Mouse (Mus musculus) stomach, postnatal 0 days (tissue): ENCODE data around the gene Tenm2. TPM values are rescaled to one million over a fixed set of nuclear protein-coding genes. Genes with fewer than 3 reads are reported as not detected.

ENCODE experiments used
- ATAC-seq: fragments of 200-750 bp; cut with Nextera tagmentation; 2 replicates; pipeline ENCODE4 v1.8.0; 2017; ENCODE audit not compliant: low FRiP score, low TSS enrichment
- DNase-seq: peaks from one replicate; pipeline ENCODE4 v3.0.0-alpha.2; 2016; ENCODE audit warnings: low spot score
- H3K27ac ChIP-seq: fragments of 300-500 bp; sonication (generic); replicated peaks from 2 replicates; pipeline ENCODE4 v1.5.1; 2014; ENCODE audit warnings: mild to moderate bottlenecking, control low read depth
- H3K27me3 ChIP-seq: fragments of 300-500 bp; sonication (generic); 2 replicates; pipeline ENCODE4 v1.6.1; 2014; ENCODE audit warnings: low read length; ENCODE audit not compliant: control insufficient read depth, insufficient read depth
- H3K36me3 ChIP-seq: fragments of 300-500 bp; sonication (generic); 2 replicates; pipeline ENCODE4 v1.6.1; 2014; ENCODE audit warnings: low read length, mixed read lengths; ENCODE audit not compliant: control insufficient read depth, insufficient read depth
- H3K4me1 ChIP-seq: fragments of 300-500 bp; sonication (generic); replicated peaks from 2 replicates; pipeline ENCODE4 v1.6.1; 2014; ENCODE audit warnings: antibody characterized with exemption; ENCODE audit not compliant: control insufficient read depth, insufficient read depth
- H3K4me2 ChIP-seq: fragments of 300-500 bp; sonication (generic); replicated peaks from 2 replicates; pipeline ENCODE4 v1.6.1; 2014; ENCODE audit warnings: low read depth, mild to moderate bottlenecking, control low read depth, moderate library complexity
- H3K4me3 ChIP-seq: fragments of 300-500 bp; sonication (generic); 2 replicates; pipeline ENCODE4 v1.5.1; 2014; ENCODE audit warnings: low read depth, low read length, control low read depth
- H3K9ac ChIP-seq: fragments of 300-500 bp; sonication (generic); 2 replicates; pipeline ENCODE4 v1.6.1; 2014; ENCODE audit warnings: mild to moderate bottlenecking, low read length, control low read depth, mixed read lengths
- H3K9me3 ChIP-seq: fragments of 300-500 bp; sonication (generic); 2 replicates; pipeline ENCODE4 v1.6.1; 2016; ENCODE audit warnings: low read length; ENCODE audit not compliant: control insufficient read depth
- CTCF ChIP-seq: IDR thresholded peaks from 2 replicates; pipeline ENCODE4 v1.5.1; 2016; ENCODE audit warnings: antibody characterized with exemption, low read depth, mild to moderate bottlenecking, moderate library complexity
- EP300 ChIP-seq: optimal IDR thresholded peaks from 2 replicates; pipeline ENCODE3; 2016; ENCODE audit warnings: antibody characterized with exemption
- WGBS: fragments of 180-500 bp; shearing (Covaris S2); extraction: QIAGEN DNeasy Blood & Tissue Kit; methylation state at CpG from one replicate; pipeline ENCODE4 v1.1.7; 2014; 5-methylcytosine and 5-hydroxymethylcytosine counted together
- polyA plus RNA-seq: library from polyadenylated mRNA; unstranded; fragments of >200 nt; fragmentation: Nextera tagmentation; extraction: Ambion mirVana; gene quantifications from 2 replicates; pipeline ENCODE4 v1.2.1, GENCODE M21; 2015

The Tenm2 gene
- polyA plus RNA-seq, 1 experiment from 2014 or later: 3.6 TPM

GRCm38 (mm10) chr11:36120591-36121409 is 1115.0 kb downstream of the Tenm2 start:
- WGBS: 68% methylated on average over 7 of the region's 7 CpGs
- no peaks in the 10 kb centered on the region for H3K36me3 ChIP-seq
- no peak for DNase-seq
- H3K27me3 ChIP-seq: no peaks in the 10 kb centered on the region
- H3K4me3 ChIP-seq: no peak overlapping the region
- H3K9me3 ChIP-seq: no peaks in the 10 kb centered on the region
- no peaks in the 10 kb centered on the region for H3K4me1 ChIP-seq
- TF ChIP-seq CTCF (no peak), EP300 (no peak)
- no peak overlapping the region for H3K4me2 ChIP-seq
- no peak overlapping the region for H3K27ac ChIP-seq
- no peak overlapping the region for H3K9ac ChIP-seq
- no peak for ATAC-seq

- no peak overlapping the region for H3K4me3 ChIP-seq
- H3K36me3 ChIP-seq: no peaks in the 10 kb centered on the region
- no peak for ATAC-seq
- DNase-seq: no peak
- no peak overlapping the region for H3K9ac ChIP-seq
- H3K27me3 ChIP-seq: no peaks in the 10 kb centered on the region
- 78% methylated on average over 12 of the region's 12 CpGs for WGBS
- H3K9me3 ChIP-seq: no peaks in the 10 kb centered on the region
- no peaks in the 10 kb centered on the region for H3K4me1 ChIP-seq
- no peak overlapping the region for H3K4me2 ChIP-seq
- H3K27ac ChIP-seq: no peak overlapping the region
- no peak for TF ChIP-seq EP300
- no peak for TF ChIP-seq CTCF
Observed at GRCm38 (mm10) chr11:36113326-36113725, 1122.4 kb downstream of the Tenm2 start.

- DNase-seq (no peak), ATAC-seq (no peak)
- Histone ChIP-seq H3K27ac (no peak overlapping the region), H3K4me3 (no peak overlapping the region), H3K36me3 (no peaks in the 10 kb centered on the region), H3K4me1 (no peaks in the 10 kb centered on the region), H3K4me2 (no peak overlapping the region), H3K27me3 (no peaks in the 10 kb centered on the region), H3K9ac (no peak overlapping the region), H3K9me3 (no peaks in the 10 kb centered on the region)
- TF ChIP-seq EP300 (no peak), CTCF (no peak)
- WGBS: 25% methylated on average over 12 of the region's 12 CpGs
Observed at GRCm38 (mm10) chr11:36108970-36109731, 1126.6 kb downstream of the Tenm2 start.

DNA sequence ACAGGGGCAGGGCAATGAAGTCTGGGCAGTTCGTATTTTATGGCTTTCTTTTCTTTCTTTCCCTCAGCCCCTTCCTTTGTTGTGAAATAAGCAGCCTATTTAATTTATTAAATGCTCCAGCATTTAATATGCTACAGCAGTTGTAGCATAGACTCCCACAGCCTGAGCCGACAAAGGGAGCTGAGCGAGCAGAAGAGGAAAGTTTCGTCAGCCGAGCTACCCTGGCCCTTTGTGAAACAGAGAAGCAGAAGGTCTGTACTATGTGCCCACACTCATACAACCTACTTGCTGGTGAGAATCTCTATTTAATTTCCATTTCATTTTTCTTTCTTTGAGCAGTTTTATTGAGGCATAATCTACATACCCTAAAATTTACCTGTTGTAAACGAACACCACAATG is 1127.9 kb downstream of the Tenm2 start:
- Histone ChIP-seq H3K27me3 (no peaks in the 10 kb centered on the region), H3K36me3 (no peaks in the 10 kb centered on the region), H3K27ac (no peak overlapping the region), H3K4me1 (no peaks in the 10 kb centered on the region), H3K9ac (no peak overlapping the region), H3K4me3 (no peak overlapping the region), H3K4me2 (no peak overlapping the region), H3K9me3 (no peaks in the 10 kb centered on the region)
- DNase-seq: no peak
- ATAC-seq: no peak
- TF ChIP-seq CTCF (no peak), EP300 (no peak)
- WGBS: 89% methylated on average over 6 of the region's 6 CpGs

GRCm38 (mm10) chr11:36106639-36107038 is 1129.1 kb downstream of the Tenm2 start:
- peak; percentile 13 for DNase-seq
- WGBS: 47% methylated on average over 10 of the region's 10 CpGs
- no peak overlapping the region for H3K27ac ChIP-seq

DNA sequence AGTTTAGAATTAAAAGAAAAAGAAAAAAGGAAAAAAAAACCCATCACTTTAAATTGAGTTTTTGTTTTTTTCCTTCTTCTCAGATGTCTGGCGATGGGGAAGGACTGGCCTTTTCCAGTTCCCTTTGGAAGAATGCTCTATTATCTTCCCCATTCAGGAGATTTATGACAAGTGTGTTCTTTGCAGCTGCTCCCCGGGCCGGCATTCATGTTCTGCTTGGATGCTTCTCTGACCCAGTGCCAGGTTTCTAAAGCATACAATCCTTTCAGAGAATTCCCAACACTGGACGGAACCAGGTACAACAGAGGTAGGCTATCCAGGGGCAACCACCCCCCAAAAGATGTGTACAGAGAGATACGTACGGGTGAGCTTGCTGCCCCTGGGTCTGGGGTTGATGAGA is 1132.2 kb downstream of the Tenm2 start:
- ATAC-seq: no peak
- H3K9ac ChIP-seq: no peak overlapping the region
- no peak overlapping the region for H3K4me3 ChIP-seq
- H3K27me3 ChIP-seq: no peaks in the 10 kb centered on the region
- no peaks in the 10 kb centered on the region for H3K36me3 ChIP-seq
- TF ChIP-seq CTCF: no peak
- no peak for TF ChIP-seq EP300
- no peaks in the 10 kb centered on the region for H3K9me3 ChIP-seq
- no peak for DNase-seq
- H3K4me2 ChIP-seq: no peak overlapping the region
- WGBS: 62% methylated on average over 6 of the region's 6 CpGs
- no peaks in the 10 kb centered on the region for H3K4me1 ChIP-seq
- H3K27ac ChIP-seq: no peak overlapping the region

More at GRCm38 (mm10) chr11:36106639-36107038, 1129.1 kb downstream of the Tenm2 start:
- Histone ChIP-seq H3K9ac (no peak overlapping the region), H3K9me3 (no peaks in the 10 kb centered on the region), H3K4me1 (no peaks in the 10 kb centered on the region), H3K27me3 (no peaks in the 10 kb centered on the region), H3K36me3 (no peaks in the 10 kb centered on the region), H3K4me2 (no peak overlapping the region), H3K4me3 (no peak overlapping the region)
- TF ChIP-seq CTCF (no peak), EP300 (no peak)
- no peak for ATAC-seq
